Mouse (Mus musculus) ES-E14 (cell line): ENCODE data around the gene Olfr160. TPM values are rescaled to one million over a fixed set of nuclear protein-coding genes. Genes with fewer than 3 reads are reported as not detected.
A peak's percentile ranks its signal among the peaks of the same experiment; 100 is the strongest.

Experiments used
- DNase-seq: peaks from one replicate; pipeline ENCODE4 v3.0.0-alpha.2; 2013; ENCODE audit warnings: low read depth, low spot score
- H3K27ac ChIP-seq: 2 replicates; pipeline ENCODE4 v1.5.1; 2012; ENCODE audit warnings: low read depth, mild to moderate bottlenecking, low read length, moderate library complexity, mixed read lengths; ENCODE audit not compliant: poor library complexity, insufficient read depth, severe bottlenecking
- H3K36me3 ChIP-seq: 2 replicates; pipeline ENCODE4 v1.6.1; 2012; ENCODE audit warnings: mild to moderate bottlenecking, low read length, moderate library complexity, mixed read lengths; ENCODE audit not compliant: control insufficient read depth, poor library complexity, insufficient read depth, severe bottlenecking
- H3K4me1 ChIP-seq, 2 experiments: fragments of 150-350 bp in 1 of 2; sonication (generic) in 1 of 2; 2 replicates each; pipeline ENCODE4 v1.6.1; 2012; ENCODE audit warnings: low read length in 2 of 2, mild to moderate bottlenecking in 1 of 2, mixed read lengths in 1 of 2; ENCODE audit not compliant: control insufficient read depth in 2 of 2, insufficient read depth in 2 of 2, poor library complexity in 1 of 2
- H3K4me3 ChIP-seq, 2 experiments: fragments of 150-350 bp in 1 of 2; sonication (generic) in 1 of 2; 2 replicates each; pipeline ENCODE4 v1.5.1; 2012; ENCODE audit warnings: low read length in 2 of 2, low read depth in 1 of 2, mild to moderate bottlenecking in 1 of 2, mixed read lengths in 1 of 2; ENCODE audit not compliant: insufficient read depth in 1 of 2, poor library complexity in 1 of 2, severe bottlenecking in 1 of 2
- H3K9ac ChIP-seq: 2 replicates; pipeline ENCODE4 v1.6.1; 2012; ENCODE audit warnings: low read depth, mild to moderate bottlenecking, low read length, mixed read lengths; ENCODE audit not compliant: poor library complexity, insufficient read depth, severe bottlenecking
- H3K9me3 ChIP-seq: fragments of 150-350 bp; sonication (generic); 2 replicates; pipeline ENCODE4 v1.6.1; 2012; ENCODE audit warnings: low read depth, mild to moderate bottlenecking, low read length; ENCODE audit not compliant: control insufficient read depth, insufficient read depth
- CHD2 ChIP-seq: IDR thresholded peaks from 2 replicates; pipeline ENCODE4 v1.6.1; 2014; ENCODE audit warnings: mild to moderate bottlenecking, low read depth, low read length, inconsistent platforms
- HCFC1 ChIP-seq: IDR thresholded peaks from 2 replicates; pipeline ENCODE4 v1.6.1; 2012; ENCODE audit warnings: low read length, inconsistent platforms, borderline replicate concordance; ENCODE audit not compliant: insufficient read depth
- MAFK ChIP-seq: IDR thresholded peaks from 2 replicates; pipeline ENCODE4 v1.6.1; 2014; ENCODE audit warnings: mild to moderate bottlenecking, low read depth, low read length, inconsistent platforms; ENCODE audit not compliant: insufficient read depth
- ZC3H11A ChIP-seq: IDR thresholded peaks from 2 replicates; pipeline ENCODE4 v1.6.1; 2012; ENCODE audit warnings: low read depth, mild to moderate bottlenecking, inconsistent platforms, low read length, borderline replicate concordance
- ZNF384 ChIP-seq: IDR thresholded peaks from 2 replicates; pipeline ENCODE4 v1.6.1; 2012; ENCODE audit warnings: low read depth, low read length, inconsistent platforms
- in situ Hi-C, 2 experiments: fragments of 600-800 bp; cut with MboI; formaldehyde crosslinking; loops; one replicate each; pipeline ENCODE4 v1.15.1; 2025; ENCODE audit warnings: low sequenced_read_pairs in 2 of 2, inconsistent platforms in 1 of 2; ENCODE audit not compliant: unreplicated experiment in 2 of 2
- total RNA-seq: library from RNA; depleted of rRNA; stranded (reverse); fragments of 300-350 nt; gene quantifications from 2 replicates; pipeline ENCODE4 v1.2.3, GENCODE M21; 2012; rRNA removed

Olfr160 gene
- not detected in 2 replicates for total RNA-seq

DNA sequence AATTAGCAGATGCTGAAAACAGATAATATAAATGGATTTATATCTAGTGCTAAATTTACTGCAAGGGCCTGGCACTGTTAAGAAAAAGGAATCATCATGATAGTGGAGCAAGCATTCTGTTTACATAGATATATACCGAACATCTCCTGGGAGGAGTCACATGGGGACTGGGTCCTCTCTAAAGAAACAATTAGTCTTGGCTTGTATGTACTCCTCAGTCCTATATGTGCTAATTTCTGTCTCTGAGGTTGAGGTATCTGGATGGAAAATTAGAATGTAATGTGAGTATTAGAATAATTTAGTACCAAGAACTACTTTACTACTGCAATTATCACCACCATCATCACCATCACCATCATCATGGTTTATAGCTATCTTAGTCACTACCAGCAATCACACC lies at the start of gene Olfr160:
Olfr160 (minus strand) TSS at position 101 of the 400 bp plus-strand sequence.
- Histone ChIP-seq H3K27ac (no peak within 1 kb of the TSS), H3K4me1 (no peaks in the 10 kb centered on the region), H3K36me3 (no peaks in the 10 kb centered on the region), H3K4me3 (no peak within 1 kb of the TSS), H3K9ac (no peak within 1 kb of the TSS), H3K9me3 (no peaks in the 10 kb centered on the region)
- no peak for TF ChIP-seq CHD2
- no peak for TF ChIP-seq ZNF384
- no peak for TF ChIP-seq HCFC1
- TF ChIP-seq ZC3H11A = no peak
- TF ChIP-seq MAFK = no peak
- no peak for DNase-seq
- in situ Hi-C loops = no loop called here

- no peak overlapping the region for H3K4me3 ChIP-seq
- DNase-seq = peak; percentile 39
- no peaks in the 10 kb centered on the region for H3K9me3 ChIP-seq
- no peak overlapping the region for H3K27ac ChIP-seq
- no peaks in the 10 kb centered on the region for H3K36me3 ChIP-seq
- TF ChIP-seq HCFC1 = no peak
- TF ChIP-seq CHD2 = no peak
- no peak for TF ChIP-seq MAFK
- no peak for TF ChIP-seq ZNF384
- TF ChIP-seq ZC3H11A = no peak
- in situ Hi-C loops = no loop called here
- H3K9ac ChIP-seq = no peak overlapping the region
- H3K4me1 ChIP-seq = peaks cover 0 to 3% of the 10 kb centered on the region in 2 experiments; a peak in 1 of 4 replicates
Observed at GRCm38 (mm10) chr9:37762541-37762940, 46.5 kb upstream of the Olfr160 start.

DNA sequence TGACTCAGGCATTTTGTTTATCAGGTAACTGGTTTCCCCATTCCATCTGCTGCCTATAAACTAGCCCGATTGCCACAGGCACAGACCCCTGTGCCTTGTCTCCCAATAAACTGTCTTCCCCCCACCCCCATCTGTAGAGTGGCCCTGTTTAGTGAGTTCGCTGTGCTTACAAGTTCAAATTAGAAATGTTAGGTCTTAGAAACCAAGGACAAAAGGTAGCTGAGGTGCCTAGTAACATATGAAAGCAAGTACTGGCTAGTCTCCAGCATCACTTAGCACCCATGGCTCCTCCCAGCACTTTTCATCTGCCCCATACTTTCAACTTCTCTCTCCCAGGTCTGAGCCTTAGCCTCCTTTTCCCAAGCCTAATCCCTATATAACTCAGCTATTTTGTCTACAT lies 45.7 kb upstream of the Olfr160 start:
- no peak for DNase-seq
- no peak for TF ChIP-seq CHD2
- no peak for TF ChIP-seq MAFK
- Histone ChIP-seq H3K4me1 (peaks cover 0 to 3% of the 10 kb centered on the region in 2 experiments; a peak in 1 of 4 replicates), H3K4me3 (no peak overlapping the region), H3K9ac (no peak overlapping the region), H3K27ac (no peak overlapping the region), H3K36me3 (no peaks in the 10 kb centered on the region), H3K9me3 (no peaks in the 10 kb centered on the region)
- in situ Hi-C loops = no loop called here

DNA sequence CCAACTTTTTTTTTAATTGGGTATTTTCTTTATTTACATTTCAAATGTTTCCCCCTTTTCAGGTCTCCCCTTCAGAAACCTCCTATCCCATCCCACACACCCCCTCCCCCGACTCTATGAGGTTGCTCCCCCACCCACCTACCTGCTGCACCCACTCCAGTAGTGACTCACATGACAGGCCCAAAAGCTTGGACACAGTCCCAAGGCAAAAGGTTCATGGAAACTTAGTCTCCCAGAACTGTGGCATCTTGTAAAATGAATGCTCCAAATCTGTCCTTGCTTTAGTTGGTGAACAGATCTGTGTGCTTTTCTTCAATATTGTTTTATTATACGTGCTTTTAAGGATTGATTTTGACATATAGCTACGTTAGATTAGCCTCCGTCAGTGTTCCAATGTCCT lies 36.0 kb upstream of the Olfr160 start:
- Histone ChIP-seq H3K4me1 (peaks cover 3 to 9% of the 10 kb centered on the region in 2 experiments; a peak in 2 of 4 replicates), H3K27ac (no peak overlapping the region), H3K9me3 (no peaks in the 10 kb centered on the region), H3K36me3 (no peaks in the 10 kb centered on the region), H3K4me3 (no peak overlapping the region), H3K9ac (no peak overlapping the region)
- in situ Hi-C loops = no loop called here
- DNase-seq = no peak
- TF ChIP-seq MAFK (no peak), CHD2 (no peak), ZC3H11A (no peak), HCFC1 (no peak), ZNF384 (no peak)

- H3K4me3 ChIP-seq = no peak overlapping the region
- DNase-seq = no peak
- in situ Hi-C loops = no loop called here
- H3K36me3 ChIP-seq = no peaks in the 10 kb centered on the region
- H3K4me1 ChIP-seq = peaks cover 3 to 9% of the 10 kb centered on the region in 2 experiments; a peak in 2 of 4 replicates
- TF ChIP-seq HCFC1 = no peak
- TF ChIP-seq MAFK = no peak
- no peak for TF ChIP-seq CHD2
- TF ChIP-seq ZC3H11A = no peak
- TF ChIP-seq ZNF384 = no peak
- no peaks in the 10 kb centered on the region for H3K9me3 ChIP-seq
- H3K9ac ChIP-seq = no peak overlapping the region
- no peak overlapping the region for H3K27ac ChIP-seq
Observed at GRCm38 (mm10) chr9:37751467-37751866, 35.4 kb upstream of the Olfr160 start.
